Mouse (Mus musculus): ENCODE results near the gene H6pd. TPM values are rescaled to one million over a fixed set of nuclear protein-coding genes. Genes with fewer than 3 reads are reported as not detected.

The H6pd gene
- polyA plus RNA-seq, 1 experiment from 2014 or later = 10.6 TPM

DNA sequence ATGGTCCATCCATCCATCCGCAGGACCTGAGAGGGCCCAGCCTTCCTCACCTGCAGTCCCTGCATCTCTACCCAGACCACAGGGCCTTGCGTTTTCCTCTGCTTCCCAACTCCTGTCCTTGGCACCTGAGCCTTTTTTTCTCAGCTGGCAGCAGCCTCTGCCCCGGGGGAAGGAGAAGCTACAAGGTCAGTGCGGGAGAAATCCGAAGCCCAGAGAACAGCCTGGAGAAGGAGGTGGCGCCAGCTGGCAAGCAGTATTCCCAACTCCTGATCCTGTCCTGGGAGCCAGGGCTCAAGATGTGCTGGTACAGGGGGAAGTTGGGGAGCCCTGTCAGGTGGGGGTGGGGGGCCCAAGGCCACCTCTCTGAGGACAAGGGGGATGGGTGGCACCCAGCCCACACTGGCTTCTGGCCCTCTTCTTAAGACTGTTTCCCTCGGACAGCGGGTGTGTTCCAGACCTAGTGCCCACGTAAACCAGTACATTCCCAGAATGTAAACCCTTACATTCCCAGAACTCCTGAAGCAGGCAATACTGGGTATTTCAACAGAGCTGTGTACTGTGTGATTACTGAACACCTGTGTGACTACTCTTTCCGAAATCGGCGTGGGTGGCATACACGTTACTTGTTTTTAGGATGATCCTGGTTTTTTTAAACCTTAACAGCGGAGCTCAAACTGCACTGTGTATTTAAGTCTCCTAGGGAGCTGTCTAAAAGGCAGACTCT lies 9.9 kb downstream of the H6pd start:
- Histone ChIP-seq H3K27me3 (replicated peaks) (no peaks in the 10 kb centered on the region), H3K9me3 (no peaks in the 10 kb centered on the region), H3K4me3 (no peak overlapping the region), H3K9ac (no peak overlapping the region), H3K36me3 (peaks cover 5% of the 10 kb centered on the region; the same call in 1 of the 2 replicates), H3K27ac (replicated peaks) (no peak overlapping the region), H3K4me2 (no peak overlapping the region), H3K4me1 (peaks cover 53% of the 10 kb centered on the region)
- 84% methylated on average over 14 of the region's 14 CpGs for WGBS
- ATAC-seq (ENCODE audit: extremely low read depth, insufficient number of reproducible peaks, low FRiP score, low TSS enrichment) = no peak

DNA sequence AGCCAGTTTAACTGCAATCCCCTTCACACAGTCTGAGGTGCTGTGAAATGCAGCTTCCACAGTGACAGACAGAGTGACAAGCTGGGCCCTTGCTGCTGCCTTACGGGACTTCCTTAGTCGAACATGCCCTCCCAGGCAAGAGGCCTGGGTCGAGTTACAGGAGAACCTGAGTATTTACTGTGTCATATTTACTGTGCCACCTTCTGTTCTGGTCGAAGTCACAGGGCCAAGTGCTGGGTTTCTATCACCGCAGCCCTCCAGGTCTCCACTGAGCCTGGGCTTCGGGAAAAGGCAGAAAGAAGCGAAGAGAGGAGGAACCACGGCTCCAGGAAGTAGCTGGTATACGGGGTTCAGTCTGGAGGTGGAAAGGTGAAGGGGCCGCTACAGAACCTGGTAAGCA lies 10.8 kb downstream of the H6pd start:
- Histone ChIP-seq H3K36me3 (peaks cover 8% of the 10 kb centered on the region; the same call in 1 of the 2 replicates), H3K9me3 (no peaks in the 10 kb centered on the region), H3K27me3 (replicated peaks) (no peaks in the 10 kb centered on the region), H3K4me2 (no peak overlapping the region), H3K4me1 (peaks cover 48% of the 10 kb centered on the region), H3K9ac (no peak overlapping the region; the same call in 1 of the 2 replicates), H3K4me3 (no peak overlapping the region), H3K27ac (replicated peaks) (no peak overlapping the region)
- ATAC-seq (ENCODE audit: extremely low read depth, insufficient number of reproducible peaks, low FRiP score, low TSS enrichment) = no peak
- WGBS = 65% methylated on average over 10 of the region's 10 CpGs

DNA sequence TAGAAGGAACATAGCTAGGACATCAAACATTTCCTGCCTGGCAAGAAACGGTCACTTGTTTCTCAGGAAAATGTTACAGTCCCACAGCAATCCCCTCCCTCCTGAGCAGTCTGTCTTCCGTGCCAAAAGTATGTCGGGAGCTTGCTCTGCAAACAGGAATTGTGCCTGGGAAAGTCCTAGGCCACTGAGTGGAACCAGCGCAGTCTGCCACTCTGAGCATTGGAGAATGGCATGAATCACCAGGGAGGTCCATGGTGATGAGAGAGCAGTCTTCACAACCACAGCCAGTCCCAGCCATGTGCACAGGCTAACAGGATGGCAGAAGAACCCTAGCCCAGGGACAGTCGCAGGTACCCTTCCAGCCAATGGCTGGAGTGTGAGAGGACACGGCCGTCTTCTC lies 12.4 kb downstream of the H6pd start:
- H3K9me3 ChIP-seq = no peaks in the 10 kb centered on the region
- H3K27me3 ChIP-seq (replicated peaks) = 0 out of 2 replicates have a peak, but pooled peaks cover 5% of the 10 kb centered on the region
- peaks cover 8% of the 10 kb centered on the region; the same call in 1 of the 2 replicates for H3K36me3 ChIP-seq
- H3K4me3 ChIP-seq = no peak overlapping the region
- 66% methylated on average over 7 of the region's 7 CpGs for WGBS
- H3K4me2 ChIP-seq = no peak overlapping the region
- ATAC-seq (ENCODE audit: extremely low read depth, insufficient number of reproducible peaks, low FRiP score, low TSS enrichment) = no peak
- no peak overlapping the region; the same call in 1 of the 2 replicates for H3K27ac ChIP-seq (replicated peaks)
- no peak overlapping the region for H3K9ac ChIP-seq
- peaks cover 33% of the 10 kb centered on the region for H3K4me1 ChIP-seq

DNA sequence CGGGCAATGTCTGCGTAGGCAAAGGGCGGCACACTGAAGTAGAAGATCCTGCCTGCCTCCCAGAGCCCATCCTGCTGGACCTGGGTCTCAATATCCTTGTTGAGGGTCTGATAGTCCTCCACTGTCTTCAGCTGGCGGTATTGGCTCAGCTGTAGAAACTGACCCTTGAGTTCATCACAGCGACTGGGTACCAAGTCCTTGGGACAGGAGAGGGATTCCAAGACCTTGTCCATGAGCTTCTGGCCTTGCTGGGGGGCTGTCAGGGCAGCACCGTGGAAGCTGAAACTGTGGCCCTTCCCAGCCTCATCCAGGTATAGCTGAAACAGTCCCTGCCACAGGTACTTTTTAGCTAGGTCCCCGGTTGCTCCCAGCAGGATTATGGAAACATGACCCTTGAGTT lies 12.9 kb downstream of the H6pd start:
- 0 out of 2 replicates have a peak, but pooled peaks cover 6% of the 10 kb centered on the region for H3K27me3 ChIP-seq (replicated peaks)
- no peak overlapping the region for H3K9ac ChIP-seq
- peaks cover 33% of the 10 kb centered on the region for H3K4me1 ChIP-seq
- no peak overlapping the region for H3K4me3 ChIP-seq
- H3K9me3 ChIP-seq = no peaks in the 10 kb centered on the region
- no peak overlapping the region for H3K4me2 ChIP-seq
- H3K36me3 ChIP-seq = peaks cover 8% of the 10 kb centered on the region; the same call in 1 of the 2 replicates
- ATAC-seq (ENCODE audit: extremely low read depth, insufficient number of reproducible peaks, low FRiP score, low TSS enrichment) = no peak
- 88% methylated on average over 7 of the region's 7 CpGs for WGBS
- H3K27ac ChIP-seq (replicated peaks) = no peak overlapping the region

DNA sequence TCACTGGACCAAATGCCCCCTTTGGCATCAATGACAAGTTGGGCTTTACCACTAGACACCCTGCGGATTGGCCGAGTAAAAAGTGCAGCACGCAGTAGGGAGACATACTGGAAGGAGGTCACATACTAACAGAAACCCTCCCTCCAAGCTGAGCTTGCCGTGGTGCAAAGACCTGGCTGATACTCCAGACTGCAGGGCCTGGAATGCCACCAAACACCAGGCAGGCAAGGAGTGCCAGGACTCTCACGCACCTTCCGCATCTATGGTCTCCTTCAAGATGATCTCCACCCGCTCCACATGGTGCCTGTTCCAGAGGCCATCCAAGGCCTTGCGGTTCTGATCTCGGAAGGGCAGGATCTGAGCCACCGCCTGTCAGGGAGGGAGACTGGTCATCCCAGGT lies 14.6 kb downstream of the H6pd start:
- Histone ChIP-seq H3K4me3 (no peak overlapping the region), H3K9me3 (no peaks in the 10 kb centered on the region), H3K4me2 (no peak overlapping the region), H3K27ac (replicated peaks) (no peak overlapping the region), H3K9ac (no peak overlapping the region), H3K27me3 (replicated peaks) (0 out of 2 replicates have a peak, but pooled peaks cover 6% of the 10 kb centered on the region), H3K4me1 (peaks cover 38% of the 10 kb centered on the region), H3K36me3 (peaks cover 8% of the 10 kb centered on the region; the same call in 1 of the 2 replicates)
- no peak for ATAC-seq (ENCODE audit: extremely low read depth, insufficient number of reproducible peaks, low FRiP score, low TSS enrichment)
- WGBS = 87% methylated on average over 10 of the region's 10 CpGs

DNA sequence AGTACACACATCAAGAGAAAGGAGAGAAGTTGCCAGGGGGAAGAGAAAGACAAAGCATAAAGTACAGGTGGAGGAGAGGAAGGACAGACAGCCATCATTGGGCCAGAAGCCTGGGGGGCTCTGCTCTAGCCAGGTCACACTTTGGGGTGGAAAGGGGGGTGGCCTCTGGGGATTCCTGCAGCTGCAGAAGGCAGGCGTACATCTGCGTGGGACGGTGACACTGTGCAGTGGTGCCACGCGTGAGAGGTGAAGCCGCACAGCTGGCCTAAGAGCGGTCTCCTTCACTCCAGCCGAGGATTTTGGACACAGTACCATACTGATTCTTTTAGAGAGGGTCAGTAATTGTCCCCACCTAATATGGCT lies 16.2 kb downstream of the H6pd start:
- Histone ChIP-seq H3K9ac (no peak overlapping the region), H3K4me2 (no peak overlapping the region), H3K4me3 (no peak overlapping the region), H3K27ac (replicated peaks) (no peak overlapping the region), H3K9me3 (no peaks in the 10 kb centered on the region), H3K4me1 (peaks cover 47% of the 10 kb centered on the region), H3K27me3 (replicated peaks) (0 out of 2 replicates have a peak, but pooled peaks cover 6% of the 10 kb centered on the region), H3K36me3 (peaks cover 9% of the 10 kb centered on the region; the same call in 1 of the 2 replicates)
- no peak for ATAC-seq (ENCODE audit: extremely low read depth, insufficient number of reproducible peaks, low FRiP score, low TSS enrichment)
- WGBS = 91% methylated on average over 8 of the region's 8 CpGs

DNA sequence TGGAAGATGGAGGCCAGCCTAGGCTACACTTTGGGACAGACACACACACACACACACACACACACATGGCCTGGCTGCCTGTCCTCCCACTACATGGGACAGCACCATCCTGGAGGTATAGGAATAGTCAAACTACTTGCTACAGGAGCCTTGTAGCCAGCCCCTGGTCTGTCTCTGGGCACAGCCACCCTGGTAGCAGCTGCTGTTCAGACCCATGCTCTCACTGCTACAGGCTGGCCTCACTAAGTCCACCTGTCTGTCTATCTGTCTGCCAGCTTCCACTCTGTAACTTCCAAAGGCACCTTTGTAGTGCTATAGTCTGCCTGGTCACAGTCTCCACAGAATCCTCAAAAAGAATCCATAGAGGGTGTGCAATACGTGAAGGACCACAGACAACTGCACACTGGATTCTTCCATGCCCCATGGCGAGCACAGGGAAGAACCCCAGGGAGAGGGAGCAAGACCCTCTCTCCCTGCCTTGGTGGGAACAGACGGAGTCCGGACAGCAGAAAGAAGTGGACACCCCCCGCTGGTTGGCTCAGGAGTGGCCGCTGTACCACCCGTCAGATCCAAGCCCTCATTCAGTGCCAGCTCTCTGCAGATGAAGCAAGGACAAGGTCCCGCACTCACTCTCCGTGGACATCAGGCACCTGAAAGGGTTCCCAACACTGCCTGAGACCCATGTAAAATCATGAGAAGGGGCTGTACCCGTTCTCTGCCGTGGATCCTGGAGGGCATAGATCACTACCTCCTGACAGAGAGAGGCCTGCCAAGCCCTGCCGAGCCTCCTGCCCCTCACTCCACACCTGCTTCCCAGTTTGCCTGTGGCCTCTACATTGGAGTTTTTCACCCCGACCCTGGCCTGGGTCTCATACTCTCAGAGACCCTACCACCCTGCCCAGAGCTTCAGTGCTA lies 16.8 kb downstream of the H6pd start:
- Histone ChIP-seq H3K27me3 (replicated peaks) (0 out of 2 replicates have a peak, but pooled peaks cover 6% of the 10 kb centered on the region), H3K4me3 (no peak overlapping the region)
- 83% methylated on average over 13 of the region's 13 CpGs for WGBS

DNA sequence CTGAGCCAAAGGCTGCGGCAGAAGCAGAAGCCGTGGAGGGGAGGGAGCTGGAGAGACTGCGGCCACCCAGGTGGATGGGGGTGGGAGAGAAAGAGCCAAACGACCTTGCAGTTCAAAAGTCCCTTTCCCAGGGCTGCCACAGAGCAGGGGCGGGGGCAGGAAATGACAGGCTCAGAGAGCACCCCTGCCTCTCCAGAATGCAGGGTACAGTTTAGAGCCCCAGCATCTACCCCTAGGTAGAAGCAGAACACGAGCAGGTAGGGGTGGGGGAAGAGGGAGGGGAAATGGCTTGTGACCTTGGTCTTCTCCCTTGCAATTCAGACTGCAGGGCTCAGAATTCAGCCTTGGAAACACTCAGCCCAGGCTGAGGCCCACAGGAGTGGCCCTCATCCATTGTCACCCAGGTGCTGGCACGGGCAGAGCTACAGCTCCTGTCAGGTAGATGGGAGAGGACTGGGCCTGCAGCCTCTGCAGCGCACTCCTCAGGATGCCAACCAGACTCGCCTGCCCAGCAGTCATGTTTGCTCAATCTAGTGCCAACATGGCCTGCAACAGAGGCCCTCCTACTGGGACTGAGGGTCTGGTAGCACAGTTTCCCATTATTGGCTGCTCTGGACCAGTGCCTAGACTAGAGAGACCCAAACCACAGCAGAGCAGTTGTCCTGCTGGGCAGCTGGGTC lies 17.7 kb downstream of the H6pd start:
- 39% methylated on average over 8 of the region's 9 CpGs for WGBS
- H3K4me2 ChIP-seq = no peak overlapping the region

More for the DNA sequence above, 16.8 kb downstream of the H6pd start:
- H3K9me3 ChIP-seq = no peaks in the 10 kb centered on the region
- peaks cover 46% of the 10 kb centered on the region for H3K4me1 ChIP-seq
- peaks cover 11% of the 10 kb centered on the region; the same call in 1 of the 2 replicates for H3K36me3 ChIP-seq
- H3K9ac ChIP-seq = no peak overlapping the region; the same call in 1 of the 2 replicates
- ATAC-seq (ENCODE audit: extremely low read depth, insufficient number of reproducible peaks, low FRiP score, low TSS enrichment) = no peak
- H3K4me2 ChIP-seq = no peak overlapping the region
- no peak overlapping the region for H3K27ac ChIP-seq (replicated peaks)

DNA sequence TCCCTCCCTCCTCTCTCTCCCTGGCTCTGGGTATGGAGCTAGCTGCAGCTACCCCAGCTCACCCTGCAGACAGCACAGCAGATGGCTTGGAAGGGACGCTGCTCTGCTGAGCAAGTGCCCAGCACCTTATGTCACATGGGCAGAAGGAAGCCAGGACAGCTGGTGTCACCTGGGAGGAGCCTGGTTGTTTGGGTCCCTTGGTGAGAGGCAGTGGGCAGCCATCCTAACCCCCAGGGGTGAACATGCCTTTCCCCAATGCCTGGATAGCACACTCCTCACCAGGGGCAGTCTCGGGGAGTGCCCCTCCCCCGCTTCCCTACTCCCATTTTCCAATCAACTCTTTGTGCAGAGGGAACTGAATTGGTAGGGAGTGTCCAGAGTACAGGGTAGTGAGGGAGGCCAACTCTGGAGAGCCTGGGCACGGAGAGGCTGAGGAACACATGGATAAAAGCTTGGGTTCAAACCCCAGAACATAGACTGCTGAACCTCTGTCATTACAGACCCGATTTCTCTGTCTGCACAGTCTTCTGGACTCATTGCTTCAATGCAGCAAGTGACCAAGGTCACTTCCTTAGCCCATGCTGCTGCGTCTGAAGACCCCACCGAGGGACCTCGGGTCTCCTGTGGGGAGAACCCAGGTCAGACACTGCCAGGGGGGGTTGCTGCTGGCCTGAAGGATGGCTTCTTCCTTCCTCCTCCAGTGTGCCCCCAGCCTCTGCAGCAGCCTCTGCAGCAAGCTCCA lies 18.4 kb downstream of the H6pd start:
- Histone ChIP-seq H3K9me3 (no peaks in the 10 kb centered on the region), H3K4me1 (peaks cover 35% of the 10 kb centered on the region), H3K4me2 (0 out of 2 replicates have a peak overlapping the region, but pooled peaks have one; percentile 3), H3K27ac (replicated peaks) (no peak overlapping the region), H3K4me3 (no peak overlapping the region), H3K27me3 (replicated peaks) (0 out of 2 replicates have a peak, but pooled peaks cover 9% of the 10 kb centered on the region), H3K9ac (peak overlapping the region; percentile 42; the same call in 1 of the 2 replicates), H3K36me3 (peaks cover 11% of the 10 kb centered on the region; the same call in 1 of the 2 replicates)
- WGBS = 14% methylated on average over 8 of the region's 8 CpGs
- no peak for ATAC-seq (ENCODE audit: extremely low read depth, insufficient number of reproducible peaks, low FRiP score, low TSS enrichment)

More for the DNA sequence above, 17.7 kb downstream of the H6pd start:
- Histone ChIP-seq H3K9ac (peak overlapping the region; percentile 42), H3K27me3 (replicated peaks) (0 out of 2 replicates have a peak, but pooled peaks cover 6% of the 10 kb centered on the region), H3K4me3 (no peak overlapping the region), H3K36me3 (peaks cover 11% of the 10 kb centered on the region; the same call in 1 of the 2 replicates), H3K27ac (replicated peaks) (no peak overlapping the region), H3K9me3 (no peaks in the 10 kb centered on the region), H3K4me1 (peaks cover 37% of the 10 kb centered on the region)
- no peak for ATAC-seq (ENCODE audit: extremely low read depth, insufficient number of reproducible peaks, low FRiP score, low TSS enrichment)

DNA sequence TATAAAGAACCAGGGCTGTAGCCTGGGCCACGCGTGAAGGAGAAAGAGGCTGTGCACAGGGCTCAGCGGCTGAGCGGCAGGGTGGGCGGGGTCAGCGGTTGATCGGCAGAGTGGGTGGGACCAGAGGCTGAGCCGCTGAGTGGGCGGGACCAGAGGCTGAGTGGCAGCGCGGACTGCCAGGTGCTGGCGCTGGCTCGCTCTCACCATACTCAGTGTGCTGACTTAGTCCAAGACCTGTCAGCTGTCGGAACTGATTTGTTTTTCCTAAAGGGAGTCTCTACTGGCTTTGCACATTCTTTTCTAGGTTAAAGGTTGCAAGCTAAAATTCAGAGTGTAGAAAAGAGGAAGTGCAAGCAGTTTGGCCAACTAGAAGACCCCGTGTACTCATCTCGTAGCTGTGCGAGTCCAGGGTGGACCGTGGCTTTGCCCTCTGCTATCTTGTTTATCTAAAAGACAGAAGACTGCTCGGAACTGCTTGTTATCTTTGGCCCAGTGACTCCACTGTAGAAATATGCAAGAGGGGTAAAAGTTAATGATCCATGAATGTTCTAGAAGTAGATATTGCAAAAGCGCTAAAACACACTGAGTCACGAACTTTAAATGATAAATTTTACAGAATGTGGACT lies 19.8 kb downstream of the H6pd start:
- WGBS = 7% methylated on average over 21 of the region's 21 CpGs
- peak; percentile 78; the same call in 1 of the 2 replicates for ATAC-seq (ENCODE audit: extremely low read depth, insufficient number of reproducible peaks, low FRiP score, low TSS enrichment)
- Histone ChIP-seq H3K4me1 (peaks cover 35% of the 10 kb centered on the region), H3K36me3 (peaks cover 7% of the 10 kb centered on the region; the same call in 1 of the 2 replicates), H3K4me2 (peak overlapping the region; percentile 72), H3K27me3 (replicated peaks) (0 out of 2 replicates have a peak, but pooled peaks cover 9% of the 10 kb centered on the region), H3K4me3 (peak overlapping the region; percentile 41), H3K9me3 (no peaks in the 10 kb centered on the region), H3K9ac (peak overlapping the region; percentile 77), H3K27ac (replicated peaks) (no peak overlapping the region)
